Mouse (Mus musculus) liver, embryonic 14.5 days (tissue): Measurements from ENCODE around the gene Esam. TPM values are rescaled to one million over a fixed set of nuclear protein-coding genes. Genes with fewer than 3 reads are reported as not detected.

Experiments
- ATAC-seq: fragments of 200-750 bp; cut with Nextera tagmentation; 2 replicates; pipeline ENCODE4 v1.8.0; 2017; ENCODE audit warnings: moderate number of reproducible peaks, mild to moderate bottlenecking, moderate library complexity; ENCODE audit not compliant: insufficient read depth
- DNase-seq, 3 experiments: peaks; one replicate each; pipeline ENCODE4 v3.0.0-alpha.2; 2012 to 2013; ENCODE audit warnings: low read depth in 3 of 3, low spot score in 3 of 3
- H3K27ac ChIP-seq: fragments of 300-500 bp; sonication (generic); 2 replicates; pipeline ENCODE4 v1.5.1; 2014; ENCODE audit warnings: moderate library complexity, mild to moderate bottlenecking, control low read depth, inconsistent platforms
- H3K27me3 ChIP-seq: fragments of 300-500 bp; sonication (generic); 2 replicates; pipeline ENCODE4 v1.6.1; 2014; ENCODE audit warnings: mild to moderate bottlenecking, low read length, moderate library complexity; ENCODE audit not compliant: control insufficient read depth, insufficient read depth
- H3K36me3 ChIP-seq: fragments of 300-500 bp; sonication (generic); replicated peaks from 2 replicates; pipeline ENCODE4 v1.6.1; 2014; ENCODE audit warnings: low read depth; ENCODE audit not compliant: control insufficient read depth, insufficient read depth
- H3K4me1 ChIP-seq, 2 experiments: fragments of 200-500 bp in 1 of 2; fragments of 300-500 bp in 1 of 2; sonication (generic) in 1 of 2; replicated peaks; 2 replicates each; pipeline ENCODE4 v1.6.1; 2012 to 2014; ENCODE audit warnings: antibody characterized with exemption in 1 of 2, inconsistent platforms in 1 of 2, low read length in 1 of 2; ENCODE audit not compliant: control insufficient read depth in 2 of 2, insufficient read depth in 2 of 2
- H3K4me2 ChIP-seq: fragments of 300-500 bp; sonication (generic); 2 replicates; pipeline ENCODE4 v1.6.1; 2014; ENCODE audit warnings: low read depth, mild to moderate bottlenecking, control low read depth, moderate library complexity
- H3K4me3 ChIP-seq, 2 experiments: fragments of 200-500 bp in 1 of 2; fragments of 300-500 bp in 1 of 2; sonication (generic) in 1 of 2; 2 replicates each; pipeline ENCODE4 v1.5.1; 2012 to 2014; ENCODE audit warnings: low read depth in 2 of 2, low read length in 2 of 2, mild to moderate bottlenecking in 2 of 2, control low read depth in 1 of 2, inconsistent platforms in 1 of 2, moderate library complexity in 1 of 2; ENCODE audit not compliant: insufficient read depth in 1 of 2
- H3K9ac ChIP-seq: fragments of 300-500 bp; sonication (generic); replicated peaks from 2 replicates; pipeline ENCODE4 v1.6.1; 2014; ENCODE audit warnings: mild to moderate bottlenecking, control low read depth, moderate library complexity
- H3K9me3 ChIP-seq: fragments of 300-500 bp; sonication (generic); 2 replicates; pipeline ENCODE4 v1.6.1; 2016; ENCODE audit warnings: low read length, mixed read lengths; ENCODE audit not compliant: control insufficient read depth
- CTCF ChIP-seq: IDR thresholded peaks from 2 replicates; pipeline ENCODE4 v1.5.1; 2016; ENCODE audit warnings: antibody characterized with exemption, low read depth, control low read depth
- EP300 ChIP-seq: IDR thresholded peaks from 2 replicates; pipeline ENCODE4 v1.6.1; 2016; ENCODE audit warnings: antibody characterized with exemption, low read depth
- whole genome bisulfite sequencing: fragments of 180-500 bp; shearing (Covaris S2); extraction: QIAGEN DNeasy Blood & Tissue Kit; methylation state at CpG from one replicate; pipeline ENCODE4 v1.1.7; 2014; ENCODE audit not compliant: insufficient replicate concordance; 5-methylcytosine and 5-hydroxymethylcytosine counted together
- polyA plus RNA-seq, 2 experiments: library from polyadenylated mRNA; depleted of rRNA in 1 of 2; stranded (reverse) in 1 of 2; unstranded in 1 of 2; fragments of >200 nt; fragmentation: Nextera tagmentation in 1 of 2; extraction: Ambion mirVana in 1 of 2; gene quantifications; 2 replicates each; pipeline versions ENCODE4 v1.2.1 to v1.2.3; 2012 to 2014

Gene Esam
- polyA plus RNA-seq, 2 experiments: 7.3 to 9.9 TPM

DNA sequence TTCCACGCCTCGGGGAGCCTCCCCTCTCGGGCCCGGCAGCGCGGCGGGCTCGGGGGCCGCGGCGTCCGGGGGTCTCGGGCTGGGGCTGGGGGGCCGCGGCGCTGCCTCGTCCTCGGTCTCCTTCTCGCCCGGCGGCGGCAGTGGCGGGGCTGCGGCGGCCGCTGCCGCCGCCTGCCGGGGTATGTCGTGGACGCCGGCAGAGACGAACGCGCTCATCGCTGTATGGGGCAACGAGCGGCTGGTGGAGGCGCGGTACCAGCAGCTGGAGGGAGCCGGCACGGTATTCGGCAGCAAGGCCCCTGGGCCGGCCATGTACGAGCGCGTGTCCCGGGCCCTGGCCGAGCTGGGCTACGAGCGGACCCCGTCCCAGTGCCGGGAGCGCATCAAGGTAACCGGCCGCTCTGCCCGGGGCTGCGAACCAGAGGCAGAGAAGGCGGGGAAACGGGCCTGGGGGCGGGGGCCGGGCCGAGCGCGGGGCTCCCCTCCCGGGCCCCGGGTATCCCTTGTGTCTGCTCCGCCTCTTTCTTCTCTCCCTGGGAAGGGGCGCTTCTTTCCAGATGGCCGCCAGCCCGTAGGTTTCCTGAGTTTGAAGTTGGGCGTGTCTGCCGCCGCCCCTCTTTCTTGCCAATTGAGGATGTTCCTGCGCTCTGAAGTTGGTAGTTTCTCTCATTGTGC, 38.3 kb upstream of the Esam start:
- Histone ChIP-seq H3K4me1 (peaks cover 8 to 9% of the 10 kb centered on the region in 2 experiments), H3K4me3 (peak overlapping the region; percentile 86 to 90), H3K36me3 (no peaks in the 10 kb centered on the region), H3K9ac (peak overlapping the region; percentile 68), H3K4me2 (peak overlapping the region; percentile 100), H3K9me3 (no peaks in the 10 kb centered on the region), H3K27ac (no peak overlapping the region), H3K27me3 (no peaks in the 10 kb centered on the region)
- TF ChIP-seq CTCF: no peak
- TF ChIP-seq EP300: no peak
- WGBS: under 1% methylated on average over 68 of the region's 75 CpGs
- DNase-seq (peak; percentile 14 to 29 (median 15)), ATAC-seq (peak; percentile 63)

DNA sequence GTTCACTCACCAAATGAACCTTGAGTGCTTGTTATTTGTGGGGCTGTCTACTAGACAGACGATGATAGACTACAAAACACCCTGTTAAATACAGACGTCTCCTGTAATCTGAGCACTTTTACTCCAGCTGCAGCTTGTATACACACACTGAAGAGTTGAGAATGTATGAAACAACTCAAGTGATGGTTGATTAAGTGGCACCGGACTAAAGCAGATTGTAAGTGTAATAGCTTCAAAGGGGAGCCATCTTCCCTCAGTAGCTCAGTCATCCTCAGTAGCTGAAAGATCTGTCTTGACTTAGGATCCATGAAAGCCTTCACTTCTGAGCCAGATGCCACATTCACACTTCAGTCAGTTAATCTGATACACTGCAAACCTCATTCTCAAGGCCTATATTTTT, 32.1 kb upstream of the Esam start:
- ATAC-seq (no peak), DNase-seq (no peak)
- Histone ChIP-seq H3K4me3 (no peak overlapping the region), H3K36me3 (no peaks in the 10 kb centered on the region), H3K9me3 (no peaks in the 10 kb centered on the region), H3K4me2 (no peak overlapping the region), H3K27me3 (no peaks in the 10 kb centered on the region), H3K9ac (no peak overlapping the region), H3K4me1 (no peaks in the 10 kb centered on the region; a peak in 1 of 4 replicates), H3K27ac (no peak overlapping the region)
- TF ChIP-seq EP300 (no peak), CTCF (no peak)
- WGBS: 57% methylated on average over 3 of the region's 3 CpGs

DNA sequence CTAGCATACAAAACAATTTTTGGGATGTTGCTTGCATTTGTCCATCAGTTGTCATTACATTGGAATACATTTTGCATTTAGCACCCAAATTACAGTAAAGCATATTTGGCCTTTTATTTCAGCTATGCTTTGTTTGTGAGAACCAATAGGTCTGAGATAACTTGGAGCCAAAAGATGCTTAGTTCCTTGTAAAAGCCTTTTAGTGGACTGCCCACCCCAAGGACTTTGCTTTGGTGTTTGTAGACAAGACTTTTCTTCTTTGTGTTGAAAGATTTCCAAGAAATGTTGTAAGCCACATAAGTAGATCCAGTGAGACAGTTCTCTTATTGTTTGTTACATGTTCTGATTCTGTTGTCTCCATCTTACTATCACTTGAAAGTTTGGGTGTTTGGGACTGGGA, 31.6 kb upstream of the Esam start:
- no peak overlapping the region for H3K9ac ChIP-seq
- H3K4me3 ChIP-seq: no peak overlapping the region
- no peaks in the 10 kb centered on the region for H3K4me1 ChIP-seq
- H3K27ac ChIP-seq: no peak overlapping the region
- no peaks in the 10 kb centered on the region for H3K36me3 ChIP-seq
- H3K4me2 ChIP-seq: no peak overlapping the region
- no peaks in the 10 kb centered on the region for H3K9me3 ChIP-seq
- ATAC-seq (no peak), DNase-seq (no peak)
- no peaks in the 10 kb centered on the region for H3K27me3 ChIP-seq
- TF ChIP-seq CTCF (no peak), EP300 (no peak)

DNA sequence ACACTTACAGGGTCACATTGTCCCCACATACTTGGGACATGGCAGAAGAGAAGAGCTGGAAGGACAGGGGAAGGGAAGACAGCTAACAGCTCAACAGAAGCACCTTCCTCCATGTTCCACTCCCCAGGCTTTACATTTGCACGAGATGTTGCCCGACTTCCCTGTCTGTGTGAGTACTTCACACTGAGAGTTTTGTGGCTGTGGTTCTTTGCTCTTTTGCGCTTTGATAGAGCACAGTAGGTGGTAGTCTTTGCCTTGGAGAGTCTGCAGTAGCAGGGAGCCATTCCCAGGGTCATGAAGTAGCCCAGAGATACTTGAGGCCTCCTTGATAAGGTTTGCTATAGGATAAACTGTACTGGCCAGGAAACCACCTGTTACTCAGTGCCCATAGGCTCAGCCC, 27.7 kb upstream of the Esam start:
- Histone ChIP-seq H3K9ac (no peak overlapping the region), H3K4me3 (no peak overlapping the region), H3K9me3 (no peaks in the 10 kb centered on the region), H3K27me3 (no peaks in the 10 kb centered on the region), H3K4me2 (no peak overlapping the region), H3K36me3 (no peaks in the 10 kb centered on the region), H3K27ac (no peak overlapping the region), H3K4me1 (no peaks in the 10 kb centered on the region)
- no peak for ATAC-seq
- WGBS: 55% methylated on average over 3 of the region's 3 CpGs
- DNase-seq: no peak
- no peak for TF ChIP-seq EP300
- TF ChIP-seq CTCF: no peak

DNA sequence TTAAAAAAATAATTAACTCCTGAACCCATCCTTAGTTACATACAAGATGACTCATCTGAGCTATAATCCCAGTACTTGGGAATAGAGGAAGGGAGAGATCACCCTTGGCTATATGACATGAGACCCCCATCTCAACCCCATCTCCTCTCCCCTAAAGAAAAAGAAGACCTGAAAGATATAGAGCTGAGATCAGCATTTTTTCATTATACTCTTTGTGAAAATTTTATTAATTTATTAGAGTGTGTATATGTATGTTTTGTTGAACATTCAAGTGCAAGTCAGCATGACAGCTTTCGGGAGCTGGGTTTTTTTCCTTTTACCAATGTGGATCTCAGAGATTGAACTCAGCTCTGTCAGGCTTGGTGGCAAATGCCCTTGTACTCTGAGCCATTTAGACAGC, 26.7 kb upstream of the Esam start:
- DNase-seq: no peak
- Histone ChIP-seq H3K9me3 (no peaks in the 10 kb centered on the region), H3K27me3 (no peaks in the 10 kb centered on the region), H3K27ac (no peak overlapping the region), H3K4me3 (no peak overlapping the region), H3K36me3 (no peaks in the 10 kb centered on the region), H3K4me1 (no peaks in the 10 kb centered on the region), H3K9ac (no peak overlapping the region), H3K4me2 (no peak overlapping the region)
- WGBS: 86% methylated on average over 1 of the region's 1 CpGs
- ATAC-seq: no peak
- TF ChIP-seq EP300: no peak
- TF ChIP-seq CTCF: no peak
